Comparison of ENCODE assay signal across 8 mouse cellular contexts in the genomic region with DNA sequence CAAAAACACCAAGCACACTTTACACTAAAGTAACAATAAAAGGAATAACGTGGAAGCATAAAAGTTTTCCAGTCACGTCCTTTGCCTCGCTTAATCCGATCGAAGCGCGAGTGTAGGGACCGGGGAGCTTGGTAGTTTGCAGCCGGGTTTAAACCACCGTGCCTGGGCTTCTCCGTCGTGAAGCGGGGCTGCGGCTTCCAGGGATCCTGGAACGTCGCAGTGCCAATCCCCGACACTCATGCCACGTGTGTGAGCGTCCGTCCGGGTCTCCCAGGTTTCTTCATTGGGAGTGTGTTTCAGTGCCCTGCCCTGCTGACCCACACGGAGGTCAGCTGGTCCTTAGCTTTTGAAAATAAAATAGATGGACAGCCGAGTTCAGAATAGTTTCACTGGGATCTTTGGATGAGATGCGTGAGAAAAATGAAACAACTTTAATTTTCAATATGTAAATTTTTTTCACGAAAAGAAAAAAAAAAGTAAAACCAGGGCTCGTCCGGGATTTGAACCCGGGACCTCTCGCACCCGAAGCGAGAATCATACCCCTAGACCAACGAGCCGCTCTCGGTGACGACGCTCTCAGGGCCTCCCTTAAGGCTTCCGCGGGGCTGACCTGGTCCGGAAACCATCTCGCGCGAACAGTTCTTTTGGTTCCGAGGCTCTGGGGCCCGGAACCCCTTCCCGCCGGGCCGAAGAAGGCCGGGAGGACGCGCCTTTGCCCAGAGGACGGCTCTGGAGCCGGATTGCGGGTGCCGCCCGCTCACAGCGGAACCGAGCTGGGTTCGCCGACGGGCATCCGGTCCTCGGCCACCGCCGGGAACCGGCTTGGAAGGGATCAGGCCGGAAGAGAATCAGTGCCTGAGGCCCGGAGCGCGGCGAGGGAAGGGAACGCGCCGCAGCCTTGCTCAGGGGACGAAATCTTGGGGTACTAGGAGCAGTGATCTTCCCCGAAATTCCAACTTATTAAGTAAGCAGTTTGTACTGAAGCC. TPM values are rescaled to one million over a fixed set of nuclear protein-coding genes. Genes with fewer than 3 reads are reported as not detected.
DNase-seq lines count a peak whose midpoint lies in the region; ATAC-seq and TF ChIP-seq lines count a peak whose summit lies in the region.

No protein-coding gene starts in this region.

- H3K4me3 ChIP-seq in hindbrain, embryonic 11.5 days (ENCODE audit: low read depth, low read length) = peak overlapping the region; percentile 76
- peak overlapping the region; percentile 65 for H3K4me3 ChIP-seq in lung, postnatal 0 days (ENCODE audit: low read depth, low read length)

- no peak for TF ChIP-seq CTCF in lung, postnatal 0 days (IDR thresholded peaks at IDR 0.05)

- H3K4me2 ChIP-seq in hindbrain, embryonic 11.5 days (replicated peaks; ENCODE audit: low read depth, low read length) = peak overlapping the region; percentile 46
- peak overlapping the region; percentile 59 for H3K4me2 ChIP-seq in lung, postnatal 0 days (replicated peaks; ENCODE audit: low read depth, low read length)

- no peaks in the 10 kb centered on the region for H3K27me3 ChIP-seq in hindbrain, embryonic 11.5 days (ENCODE audit: control insufficient read depth, insufficient read depth, low read length)
- H3K27me3 ChIP-seq in lung, postnatal 0 days (replicated peaks; ENCODE audit: insufficient read depth, low read length) = no peaks in the 10 kb centered on the region

- no peaks in the 10 kb centered on the region for H3K9me3 ChIP-seq in hindbrain, embryonic 11.5 days (ENCODE audit: control insufficient read depth, low read length)
- H3K9me3 ChIP-seq in lung, postnatal 0 days (ENCODE audit: low read length) = no peaks in the 10 kb centered on the region

- no peaks in the 10 kb centered on the region for H3K4me1 ChIP-seq in hindbrain, embryonic 11.5 days (replicated peaks; ENCODE audit: control insufficient read depth, insufficient read depth, low read length)
- H3K4me1 ChIP-seq in lung, postnatal 0 days (ENCODE audit: insufficient read depth, low read depth, low read length) = no peaks in the 10 kb centered on the region

- peak; percentile 85 for ATAC-seq in hindbrain, embryonic 11.5 days (ENCODE audit: low FRiP score)
- ATAC-seq in lung, postnatal 0 days = peak; percentile 82

- under 1% methylated on average over 75 of the region's 75 CpGs for WGBS in hindbrain, embryonic 11.5 days
- under 1% methylated on average over 75 of the region's 75 CpGs for WGBS in lung, postnatal 0 days

- peak overlapping the region; percentile 86 for H3K27ac ChIP-seq in hindbrain, embryonic 11.5 days (ENCODE audit: low read depth, low read length)
- peak overlapping the region; percentile 96 for H3K27ac ChIP-seq in lung, postnatal 0 days (ENCODE audit: low read length)

- DNase-seq in MN1 (ENCODE audit: low spot score) = peak; percentile 93
- peak; percentile 91 for DNase-seq in cerebellum, adult 9-11 months
- peak; percentile 58 to 95 for DNase-seq in frontal cortex, adult 2 months (ENCODE audit: extremely low spot score in 1 of 2, low spot score in 1 of 2)
- peak; percentile 91 for DNase-seq in hindbrain, embryonic 11.5 days (ENCODE audit: low spot score)
- DNase-seq in layer of hippocampus, postnatal 10 days (ENCODE audit: low spot score in 2 of 2) = peak; percentile 94 to 96
- peak; percentile 85 for DNase-seq in lung, postnatal 0 days (ENCODE audit: low spot score)
- peak; percentile 95 for DNase-seq in ovary, postnatal 10 days (ENCODE audit: low spot score)
- DNase-seq in thymus, postnatal 10 days (ENCODE audit: low spot score in 2 of 2) = peak; percentile 75 to 86

- H3K36me3 ChIP-seq in hindbrain, embryonic 11.5 days (ENCODE audit: control insufficient read depth, insufficient read depth, low read length) = no peaks in the 10 kb centered on the region
- no peaks in the 10 kb centered on the region for H3K36me3 ChIP-seq in lung, postnatal 0 days (ENCODE audit: insufficient read depth, low read length)

- peak overlapping the region; percentile 90 for H3K9ac ChIP-seq in hindbrain, embryonic 11.5 days (ENCODE audit: low read depth, low read length)
- peak overlapping the region; percentile 77 for H3K9ac ChIP-seq in lung, postnatal 0 days (replicated peaks; ENCODE audit: low read depth)

- TF ChIP-seq EP300 in lung, postnatal 0 days (IDR thresholded peaks at IDR 0.05) = no peak; the same call in 1 of the 2 replicates

RNA-seq across cellular contexts. Expression of a gene that starts 7.7 kb away (rescaled TPM):
- 41.2 and 41.7 TPM in 2 replicates for polyA plus RNA-seq in frontal cortex, adult 2 months (2012; rRNA removed)
- 149 and 150 TPM in 2 replicates for polyA plus RNA-seq in hindbrain, embryonic 11.5 days (2014; fragmentation: Nextera tagmentation; extraction: Ambion mirVana)
- 10 to 100 TPM; 78.4 to 83.3 TPM for total RNA-seq in layer of hippocampus, postnatal 10 days (2021)
- polyA plus RNA-seq in lung, postnatal 0 days (2015; fragmentation: Nextera tagmentation; extraction: Ambion mirVana) = 136 and 149 TPM in 2 replicates

Comparison
In these comparisons a context has a peak if more than half of its experiments do, and no peak if none do; other contexts are left out.
1. Peak in every context shown above with its lines: DNase-seq, ATAC-seq, H3K4me3 ChIP-seq and H3K27ac ChIP-seq.